Mouse (Mus musculus) liver, adult 2 months (tissue): ENCODE data around the gene Dok4. TPM values are rescaled to one million over a fixed set of nuclear protein-coding genes. Genes with fewer than 3 reads are reported as not detected.
"Not testable (repeated sequence)": the region's sequence is repeated elsewhere in the genome, so short reads cannot be mapped to it uniquely, and the experiment has no call there.

Source experiments
- DNase-seq: peaks from one replicate; pipeline ENCODE4 v3.0.0-alpha.2; 2011; ENCODE audit warnings: low read depth, low spot score; ENCODE audit errors: extremely low read depth
- H3K27ac ChIP-seq: fragments of 200-500 bp; replicated peaks from 2 replicates; pipeline ENCODE4 v1.5.1; 2012; ENCODE audit warnings: low read depth, mild to moderate bottlenecking, control low read depth, inconsistent platforms, low read length; ENCODE audit not compliant: insufficient read depth
- H3K27me3 ChIP-seq: fragments of 200-500 bp; 2 replicates; pipeline ENCODE4 v1.6.1; 2012; ENCODE audit warnings: mild to moderate bottlenecking, moderate library complexity, low read length, inconsistent platforms; ENCODE audit not compliant: control insufficient read depth, insufficient read depth
- H3K36me3 ChIP-seq: fragments of 200-500 bp; 2 replicates; pipeline ENCODE4 v1.6.1; 2012; ENCODE audit warnings: low read length, inconsistent platforms; ENCODE audit not compliant: control insufficient read depth, insufficient read depth
- H3K4me1 ChIP-seq: fragments of 200-500 bp; 2 replicates; pipeline ENCODE4 v1.6.1; 2011; ENCODE audit warnings: low read length; ENCODE audit not compliant: control insufficient read depth, insufficient read depth
- H3K4me3 ChIP-seq: fragments of 200-500 bp; 2 replicates; pipeline ENCODE4 v1.5.1; 2011; ENCODE audit warnings: low read depth, mild to moderate bottlenecking, control low read depth, low read length, moderate library complexity; ENCODE audit not compliant: insufficient read depth
- H3K79me2 ChIP-seq: fragments of 200-500 bp; 2 replicates; pipeline ENCODE4 v1.6.1; 2012; ENCODE audit warnings: inconsistent platforms, mild to moderate bottlenecking, low read length, moderate library complexity; ENCODE audit not compliant: control insufficient read depth, insufficient read depth
- H3K9ac ChIP-seq: fragments of 200-500 bp; 2 replicates; pipeline ENCODE4 v1.6.1; 2012; ENCODE audit warnings: low read depth, mild to moderate bottlenecking, control low read depth, inconsistent platforms, low read length
- CTCF ChIP-seq: fragments of 200-500 bp; IDR thresholded peaks from 2 replicates; pipeline ENCODE4 v1.5.1; 2011; ENCODE audit warnings: low read depth, low read length, control low read depth
- POLR2A ChIP-seq: fragments of 200-500 bp; IDR thresholded peaks from 2 replicates; pipeline ENCODE4 v1.6.1; 2011; ENCODE audit warnings: low read length, control low read depth; ENCODE audit not compliant: insufficient read depth; ENCODE audit errors: extremely low read depth
- WGBS: fragments of 180-500 bp; shearing (Covaris S2); methylation state at CpG from one replicate; pipeline ENCODE4 v1.1.7; 2018; 5-methylcytosine and 5-hydroxymethylcytosine counted together
- polyA plus RNA-seq: library from polyadenylated mRNA; depleted of rRNA; stranded (reverse); fragments of >200 nt; gene quantifications from 2 replicates; pipeline ENCODE4 v1.2.3, GENCODE M21; 2012
- total RNA-seq: library from RNA; depleted of rRNA; stranded (reverse); fragments of >200 nt; gene quantifications from 2 replicates; pipeline ENCODE4 v1.2.3, GENCODE M21; 2014

Gene Dok4
- total and polyA plus RNA-seq, 2 experiments = 0.83 to 1.5 TPM

GRCm38 (mm10) chr8:94862487-94863220 is 13.5 kb downstream of the Dok4 start:
- TF ChIP-seq POLR2A (no peak), CTCF (no peak)
- Histone ChIP-seq H3K27me3 (no peaks in the 10 kb centered on the region), H3K4me3 (no peak overlapping the region), H3K9ac (no peak overlapping the region), H3K4me1 (no peaks in the 10 kb centered on the region), H3K36me3 (peaks cover 11% of the 10 kb centered on the region), H3K27ac (no peak overlapping the region), H3K79me2 (peaks cover 4% of the 10 kb centered on the region)
- DNase-seq = no peak
- WGBS = 85% methylated on average over 12 of the region's 12 CpGs

GRCm38 (mm10) chr8:94861352-94861910 is 14.7 kb downstream of the Dok4 start:
- Histone ChIP-seq H3K36me3 (peaks cover 11% of the 10 kb centered on the region), H3K79me2 (peaks cover 8% of the 10 kb centered on the region), H3K27me3 (no peaks in the 10 kb centered on the region), H3K9ac (no peak overlapping the region), H3K4me1 (no peaks in the 10 kb centered on the region), H3K4me3 (no peak overlapping the region), H3K27ac (no peak overlapping the region)
- TF ChIP-seq CTCF (peak; percentile 33; the same call in 1 of the 2 replicates), POLR2A (no peak)
- peak; percentile 49 for DNase-seq
- 79% methylated on average over 8 of the region's 8 CpGs for WGBS

GRCm38 (mm10) chr8:94857346-94858173 is 18.6 kb downstream of the Dok4 start, which contains the start of gene Polr2c:
TSS of gene Polr2c (plus strand) at chr8:94857450.
- DNase-seq = peak; percentile 7
- no peaks in the 10 kb centered on the region for H3K27me3 ChIP-seq
- H3K9ac ChIP-seq = peak within 1 kb of the TSS; percentile 98
- TF ChIP-seq CTCF (peak; percentile 88), POLR2A (0 out of 2 replicates have a peak, but pooled peaks have one; percentile 40)
- under 1% methylated on average over 68 of the region's 68 CpGs for WGBS
- H3K79me2 ChIP-seq = peaks cover 8% of the 10 kb centered on the region
- peak within 1 kb of the TSS; percentile 58 for H3K27ac ChIP-seq
- peaks cover 19% of the 10 kb centered on the region for H3K36me3 ChIP-seq
- H3K4me3 ChIP-seq = peak within 1 kb of the TSS; percentile 100
- no peaks in the 10 kb centered on the region for H3K4me1 ChIP-seq

- Histone ChIP-seq H3K4me1 (no peaks in the 10 kb centered on the region), H3K4me3 (no peak overlapping the region), H3K27me3 (no peaks in the 10 kb centered on the region), H3K9ac (peak overlapping the region; percentile 40; the same call in 1 of the 2 replicates), H3K27ac (no peak overlapping the region), H3K79me2 (peaks cover 8% of the 10 kb centered on the region), H3K36me3 (peaks cover 23% of the 10 kb centered on the region)
- TF ChIP-seq CTCF = no peak
- no peak for TF ChIP-seq POLR2A
- peak; percentile 51 for DNase-seq
- 12% methylated on average over 5 of the region's 5 CpGs for WGBS
Measured at GRCm38 (mm10) chr8:94857011-94857345, 19.2 kb downstream of the Dok4 start.

GRCm38 (mm10) chr8:94854761-94855160 is 21.4 kb downstream of the Dok4 start:
- not testable (repeated sequence) for H3K9ac ChIP-seq, H3K79me2 ChIP-seq, H3K4me1 ChIP-seq, H3K27ac ChIP-seq, DNase-seq, H3K27me3 ChIP-seq, H3K4me3 ChIP-seq
- 94% methylated on average over 11 of the region's 11 CpGs for WGBS
- H3K36me3 ChIP-seq = peaks cover 38% of the 10 kb centered on the region
